Mouse (Mus musculus) midbrain, embryonic 11.5 days (tissue): ENCODE measurements around the gene Tjp2. TPM values are rescaled to one million over a fixed set of nuclear protein-coding genes. Genes with fewer than 3 reads are reported as not detected.

Source experiments
- ATAC-seq: fragments of 200-750 bp; cut with Nextera tagmentation; 2 replicates; pipeline ENCODE4 v1.8.0; 2017; ENCODE audit warnings: moderate TSS enrichment, moderate library complexity; ENCODE audit not compliant: low FRiP score
- DNase-seq: peaks from one replicate; pipeline ENCODE4 v3.0.0; 2015; ENCODE audit warnings: low spot score; ENCODE audit errors: missing footprints
- H3K27ac ChIP-seq: fragments of 300-500 bp; sonication (generic); 2 replicates; pipeline ENCODE4 v1.5.1; 2014; ENCODE audit warnings: low read depth, low read length
- H3K27me3 ChIP-seq: fragments of 300-500 bp; sonication (generic); 2 replicates; pipeline ENCODE4 v1.6.1; 2014; ENCODE audit warnings: mild to moderate bottlenecking, low read length, moderate library complexity, mixed read lengths; ENCODE audit not compliant: control insufficient read depth, insufficient read depth
- H3K36me3 ChIP-seq: fragments of 300-500 bp; sonication (generic); 2 replicates; pipeline ENCODE4 v1.6.1; 2014; ENCODE audit warnings: mild to moderate bottlenecking, low read length, moderate library complexity, mixed read lengths; ENCODE audit not compliant: control insufficient read depth, insufficient read depth
- H3K4me1 ChIP-seq: fragments of 300-500 bp; sonication (generic); 2 replicates; pipeline ENCODE4 v1.6.1; 2014; ENCODE audit warnings: low read length; ENCODE audit not compliant: control insufficient read depth, insufficient read depth
- H3K4me2 ChIP-seq: fragments of 300-500 bp; sonication (generic); 2 replicates; pipeline ENCODE4 v1.6.1; 2014; ENCODE audit warnings: mild to moderate bottlenecking, moderate library complexity
- H3K4me3 ChIP-seq: fragments of 300-500 bp; sonication (generic); 2 replicates; pipeline ENCODE4 v1.5.1; 2014; ENCODE audit warnings: low read depth, low read length
- H3K9ac ChIP-seq: fragments of 300-500 bp; sonication (generic); 2 replicates; pipeline ENCODE4 v1.6.1; 2014; ENCODE audit warnings: low read length
- H3K9me3 ChIP-seq: fragments of 300-500 bp; sonication (generic); 2 replicates; pipeline ENCODE4 v1.6.1; 2016; ENCODE audit warnings: low read length; ENCODE audit not compliant: control insufficient read depth
- WGBS: fragments of 180-500 bp; shearing (Covaris S2); extraction: QIAGEN DNeasy Blood & Tissue Kit; methylation state at CpG from one replicate; pipeline ENCODE4 v1.1.7; 2014; 5-methylcytosine and 5-hydroxymethylcytosine counted together
- polyA plus RNA-seq: library from polyadenylated mRNA; unstranded; fragments of >200 nt; fragmentation: Nextera tagmentation; extraction: Ambion mirVana; gene quantifications from 2 replicates; pipeline ENCODE4 v1.2.1, GENCODE M21; 2014

Tjp2 gene
- polyA plus RNA-seq, 1 experiment from 2014 or later, result 23.0 TPM

DNA sequence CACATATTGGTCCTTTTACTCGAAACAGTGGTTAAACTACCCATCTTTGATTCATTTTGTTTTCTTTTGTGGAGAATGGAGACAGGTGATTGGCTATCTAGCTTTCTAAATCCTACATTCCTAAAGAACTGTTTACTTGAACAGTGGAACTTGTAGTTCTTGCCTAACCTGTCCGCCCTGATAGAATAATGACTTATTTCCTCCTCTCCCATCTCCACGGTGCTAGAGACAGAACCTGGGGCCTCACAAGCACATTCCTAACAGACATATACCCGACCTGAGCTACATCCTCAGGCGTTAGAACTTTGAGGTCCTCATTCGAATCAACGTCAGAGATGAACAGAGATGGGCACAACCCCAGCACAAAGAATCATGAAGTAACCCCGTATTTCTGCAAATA lies 44.4 kb downstream of the Tjp2 start:
- Histone ChIP-seq H3K36me3 (no peaks in the 10 kb centered on the region), H3K9ac (no peak overlapping the region), H3K27ac (no peak overlapping the region), H3K27me3 (no peaks in the 10 kb centered on the region), H3K4me3 (no peak overlapping the region), H3K4me2 (no peak overlapping the region), H3K4me1 (no peaks in the 10 kb centered on the region), H3K9me3 (no peaks in the 10 kb centered on the region)
- no peak for DNase-seq
- WGBS, result 81% methylated on average over 8 of the region's 8 CpGs
- ATAC-seq, result no peak

DNA sequence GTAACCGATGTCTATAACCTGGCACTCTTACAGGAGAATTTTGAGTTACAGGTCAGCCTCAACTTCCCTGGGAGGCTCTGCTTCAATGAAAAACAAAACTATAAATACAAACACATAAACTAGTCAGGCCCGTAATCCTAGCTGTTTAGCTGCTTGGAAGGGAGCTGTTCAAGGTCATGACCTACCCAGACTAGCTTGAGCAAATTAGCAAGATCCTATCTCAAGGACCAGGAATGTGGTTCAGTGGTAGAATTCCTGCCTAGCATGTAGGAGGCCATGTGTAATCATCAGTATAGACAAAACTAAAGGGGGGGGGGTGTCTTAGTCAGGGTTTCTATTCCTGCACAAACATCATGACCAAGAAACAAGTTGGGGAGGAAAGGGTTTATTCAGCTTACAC lies 46.7 kb downstream of the Tjp2 start:
- ATAC-seq (no peak), DNase-seq (no peak)
- 85% methylated on average over 2 of the region's 2 CpGs for WGBS
- Histone ChIP-seq H3K4me1 (peaks cover 2% of the 10 kb centered on the region; the same call in 1 of the 2 replicates), H3K36me3 (no peaks in the 10 kb centered on the region), H3K4me3 (no peak overlapping the region), H3K27me3 (no peaks in the 10 kb centered on the region), H3K9ac (no peak overlapping the region), H3K27ac (no peak overlapping the region), H3K4me2 (no peak overlapping the region), H3K9me3 (no peaks in the 10 kb centered on the region)

DNA sequence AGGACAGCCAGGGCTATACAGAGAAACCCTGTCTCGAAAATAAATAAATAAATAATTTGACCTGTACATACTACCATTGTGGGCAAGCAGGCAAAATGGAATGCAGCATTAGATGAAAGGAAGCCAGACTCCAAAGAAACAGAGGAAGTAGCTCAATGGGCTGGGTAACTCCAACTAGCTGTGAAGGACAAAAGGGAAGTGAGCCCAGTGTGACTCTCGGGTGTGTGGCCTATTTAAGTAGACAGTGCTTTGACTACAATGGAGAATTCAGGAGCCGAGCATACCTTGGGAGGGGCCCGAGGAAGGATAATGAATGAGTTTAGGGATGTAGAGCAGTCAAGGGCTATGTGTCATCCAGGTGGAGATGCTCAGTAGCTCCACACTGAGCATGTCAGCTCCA lies 48.1 kb downstream of the Tjp2 start:
- WGBS, result 85% methylated on average over 4 of the region's 4 CpGs
- DNase-seq, result no peak
- ATAC-seq, result no peak

DNA sequence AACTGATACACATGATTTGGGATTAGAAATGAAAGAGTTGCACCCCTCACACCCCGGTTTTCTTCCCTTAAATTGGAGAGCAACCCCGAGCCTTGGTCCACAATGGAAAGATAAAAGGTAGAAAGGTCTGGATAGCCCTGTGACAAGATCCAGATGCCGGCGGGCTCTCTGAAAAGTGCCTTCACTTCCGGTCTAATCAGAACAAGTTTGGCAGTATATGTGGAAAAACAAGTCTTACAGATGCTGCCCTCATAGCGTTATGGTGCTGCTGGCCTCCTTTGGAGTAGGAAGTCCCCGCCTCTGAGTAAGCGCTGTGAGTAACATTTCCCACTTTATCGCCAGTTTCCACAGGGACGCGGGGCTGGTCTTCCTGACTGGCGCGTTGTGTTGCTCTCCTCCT lies 49.9 kb downstream of the Tjp2 start:
- peak overlapping the region; percentile 93 for H3K9ac ChIP-seq
- 10% methylated on average over 13 of the region's 13 CpGs for WGBS
- no peak for DNase-seq

More for the DNA sequence above, 48.1 kb downstream of the Tjp2 start:
- no peak overlapping the region for H3K4me3 ChIP-seq
- no peaks in the 10 kb centered on the region for H3K27me3 ChIP-seq
- no peaks in the 10 kb centered on the region for H3K36me3 ChIP-seq
- H3K9me3 ChIP-seq, result no peaks in the 10 kb centered on the region
- no peak overlapping the region for H3K27ac ChIP-seq
- H3K4me2 ChIP-seq, result no peak overlapping the region
- H3K9ac ChIP-seq, result no peak overlapping the region
- peaks cover 10% of the 10 kb centered on the region; the same call in 1 of the 2 replicates for H3K4me1 ChIP-seq

DNA sequence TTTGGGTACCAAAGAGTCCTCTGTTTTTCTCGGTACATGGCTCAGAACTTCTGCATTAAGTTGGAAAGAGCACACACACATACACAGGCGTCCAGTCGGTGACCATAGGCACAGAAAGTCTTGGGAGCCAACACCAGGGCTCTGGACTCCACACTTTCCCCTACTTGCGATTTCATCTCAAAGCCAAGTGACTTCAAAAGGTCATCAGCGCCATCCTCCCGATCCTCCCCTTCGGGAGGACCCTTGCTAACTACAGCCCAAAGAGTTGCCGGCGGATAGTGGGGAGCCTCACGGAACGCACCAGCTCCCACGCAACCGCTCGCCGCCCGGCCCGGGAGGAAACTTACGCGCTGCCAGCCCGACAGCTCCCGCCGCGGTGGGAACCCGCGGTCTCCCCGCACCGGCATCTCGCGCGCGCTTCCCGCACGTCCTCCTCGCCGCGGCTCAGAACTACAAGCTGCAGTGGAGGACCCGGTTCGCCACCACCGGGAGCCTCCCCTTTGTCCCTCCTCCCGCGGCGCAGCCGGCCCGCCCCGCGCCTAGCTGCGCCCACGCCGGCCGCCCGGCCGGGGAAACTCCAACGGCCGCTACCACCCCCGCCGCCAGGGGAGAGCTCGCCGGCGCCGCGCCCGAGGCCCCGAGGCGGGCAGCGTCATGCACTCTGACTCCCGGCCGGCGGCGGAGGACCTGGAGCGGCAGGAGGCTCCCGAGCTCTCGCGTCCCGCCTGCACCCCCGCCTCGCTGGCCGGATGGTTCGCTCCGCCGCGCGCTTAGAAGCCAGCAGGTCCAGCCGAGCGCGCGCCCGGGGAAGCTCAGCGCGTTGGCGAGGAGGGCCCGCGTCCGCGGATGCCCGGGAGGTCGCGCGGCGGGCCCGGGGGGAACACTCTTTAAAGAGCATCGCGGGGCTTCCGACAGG lies 51.0 kb downstream of the Tjp2 start:
- H3K4me2 ChIP-seq, result peak overlapping the region; percentile 80
- DNase-seq (peak; percentile 99), ATAC-seq (peak; percentile 94)
- peak overlapping the region; percentile 65; the same call in 1 of the 2 replicates for H3K27ac ChIP-seq
- H3K9me3 ChIP-seq, result no peaks in the 10 kb centered on the region
- H3K9ac ChIP-seq, result peak overlapping the region; percentile 93
- WGBS, result under 1% methylated on average over 90 of the region's 103 CpGs
- no peaks in the 10 kb centered on the region for H3K27me3 ChIP-seq
- peaks cover 10% of the 10 kb centered on the region; the same call in 1 of the 2 replicates for H3K4me1 ChIP-seq
- peak overlapping the region; percentile 79 for H3K4me3 ChIP-seq
- H3K36me3 ChIP-seq, result no peaks in the 10 kb centered on the region

More for the DNA sequence above, 49.9 kb downstream of the Tjp2 start:
- no peaks in the 10 kb centered on the region for H3K36me3 ChIP-seq
- H3K4me1 ChIP-seq, result peaks cover 10% of the 10 kb centered on the region; the same call in 1 of the 2 replicates
- peak overlapping the region; percentile 80 for H3K4me2 ChIP-seq
- no peak for ATAC-seq
- peak overlapping the region; percentile 79 for H3K4me3 ChIP-seq
- no peak overlapping the region for H3K27ac ChIP-seq
- H3K27me3 ChIP-seq, result no peaks in the 10 kb centered on the region
- H3K9me3 ChIP-seq, result no peaks in the 10 kb centered on the region

DNA sequence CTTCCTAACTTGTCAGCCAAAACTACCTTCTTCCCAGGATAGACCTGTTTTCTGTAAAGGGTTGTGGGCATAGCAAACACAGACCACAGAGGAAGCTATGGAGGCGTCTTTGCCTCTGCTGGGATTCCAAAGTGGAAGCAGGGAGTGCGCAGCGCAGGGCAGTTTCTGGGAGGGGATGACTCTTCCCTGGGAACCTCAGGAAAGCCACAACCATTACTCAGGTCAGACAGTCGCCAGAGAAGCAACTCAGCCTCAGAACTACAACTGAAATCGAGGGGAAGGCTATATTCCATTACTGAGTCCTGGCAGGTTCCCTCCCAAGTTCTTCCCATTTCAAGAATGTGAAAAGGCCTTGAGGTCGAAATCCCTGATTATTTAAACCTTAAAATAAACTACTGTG lies 51.8 kb downstream of the Tjp2 start:
- WGBS, result 22% methylated on average over 6 of the region's 6 CpGs
- Histone ChIP-seq H3K4me1 (peaks cover 10% of the 10 kb centered on the region; the same call in 1 of the 2 replicates), H3K4me3 (peak overlapping the region; percentile 79), H3K36me3 (no peaks in the 10 kb centered on the region), H3K4me2 (peak overlapping the region; percentile 80), H3K27me3 (no peaks in the 10 kb centered on the region), H3K27ac (no peak overlapping the region), H3K9me3 (no peaks in the 10 kb centered on the region), H3K9ac (peak overlapping the region; percentile 93)
- no peak for ATAC-seq
- DNase-seq, result peak; percentile 89

DNA sequence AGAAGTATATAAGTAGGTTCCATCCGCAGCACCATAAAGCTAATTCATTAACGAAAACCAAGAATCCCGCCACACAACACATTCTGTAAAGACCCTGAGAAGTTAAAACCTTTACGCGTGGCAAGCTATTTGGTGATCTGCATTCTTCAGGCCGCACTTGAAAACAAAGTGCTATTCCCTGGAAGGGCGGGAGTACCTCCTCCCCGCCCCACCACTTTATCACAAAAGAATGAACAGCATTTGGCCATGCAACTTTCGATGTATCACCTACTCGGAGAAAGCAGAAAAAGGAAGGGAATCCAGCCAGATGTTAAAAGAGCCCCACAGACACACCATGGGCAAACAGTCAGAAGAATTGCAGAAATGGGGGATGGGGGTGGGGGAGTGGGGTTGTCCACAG lies 56.3 kb downstream of the Tjp2 start:
- no peak overlapping the region for H3K4me3 ChIP-seq
- no peak overlapping the region for H3K27ac ChIP-seq
- H3K9ac ChIP-seq, result no peak overlapping the region
- peaks cover 15% of the 10 kb centered on the region; the same call in 1 of the 2 replicates for H3K4me1 ChIP-seq
- no peak overlapping the region for H3K4me2 ChIP-seq
- ATAC-seq (no peak), DNase-seq (no peak)
- H3K36me3 ChIP-seq, result no peaks in the 10 kb centered on the region
- H3K9me3 ChIP-seq, result no peaks in the 10 kb centered on the region
- 78% methylated on average over 10 of the region's 10 CpGs for WGBS
- no peaks in the 10 kb centered on the region for H3K27me3 ChIP-seq

DNA sequence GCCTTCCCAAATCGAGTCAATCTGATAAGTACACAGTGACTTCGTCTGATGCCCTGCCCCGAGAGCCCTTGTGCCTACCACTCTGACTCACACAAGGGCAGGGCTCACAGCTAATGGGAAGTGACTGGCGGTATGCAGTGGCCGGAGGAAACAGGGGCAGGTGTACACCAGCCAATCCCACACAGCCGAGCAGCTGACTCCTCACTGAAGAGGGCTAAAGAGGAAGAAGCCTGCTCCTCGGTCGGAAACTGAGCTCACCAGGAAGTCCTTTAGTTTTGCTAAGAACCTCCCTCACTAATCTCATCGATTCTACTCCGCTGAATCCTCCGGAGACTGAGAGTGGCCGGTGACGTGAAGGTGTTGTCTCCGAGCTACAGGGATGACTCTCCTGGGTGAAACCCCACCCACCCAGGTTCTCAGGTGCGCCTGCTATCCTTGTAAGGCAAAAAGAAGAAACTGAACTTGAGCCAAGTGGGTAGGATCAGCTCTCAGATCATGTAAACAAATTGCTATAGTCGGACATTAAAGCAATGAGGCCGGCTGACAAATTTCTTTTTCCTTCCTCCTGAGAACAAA lies 58.2 kb downstream of the Tjp2 start:
- no peak overlapping the region for H3K27ac ChIP-seq
- no peak for ATAC-seq
- peaks cover 8% of the 10 kb centered on the region; the same call in 1 of the 2 replicates for H3K4me1 ChIP-seq
- no peak overlapping the region for H3K9ac ChIP-seq
- H3K9me3 ChIP-seq, result no peaks in the 10 kb centered on the region
- peak overlapping the region; percentile 6; the same call in 1 of the 2 replicates for H3K4me2 ChIP-seq
- H3K4me3 ChIP-seq, result no peak overlapping the region
- DNase-seq, result no peak
- H3K36me3 ChIP-seq, result no peaks in the 10 kb centered on the region
- 13% methylated on average over 17 of the region's 17 CpGs for WGBS
- H3K27me3 ChIP-seq, result no peaks in the 10 kb centered on the region

DNA sequence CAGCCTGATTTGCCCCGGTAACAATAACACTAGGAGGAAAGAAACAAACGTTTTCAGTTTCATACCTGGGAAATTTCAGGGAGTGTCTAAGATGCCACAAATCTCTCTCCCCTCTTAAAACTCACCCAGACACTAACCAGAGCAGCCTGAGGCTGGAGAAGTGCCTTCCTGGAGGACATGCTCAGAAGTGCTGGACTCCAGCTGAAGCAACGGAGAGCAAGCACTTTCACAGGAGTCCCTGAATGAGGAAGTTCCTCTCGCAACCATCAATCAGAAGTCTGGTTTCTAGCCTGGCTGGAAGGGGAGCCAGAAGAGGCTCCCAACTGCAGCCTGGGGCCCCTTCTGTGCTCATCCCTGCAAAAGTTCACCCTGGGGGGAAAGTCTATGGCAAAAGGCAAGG lies 60.9 kb downstream of the Tjp2 start:
- 51% methylated on average over 4 of the region's 4 CpGs for WGBS
- no peak overlapping the region for H3K27ac ChIP-seq

More for the DNA sequence above, 60.9 kb downstream of the Tjp2 start:
- Histone ChIP-seq H3K4me3 (no peak overlapping the region), H3K9ac (no peak overlapping the region), H3K9me3 (no peaks in the 10 kb centered on the region), H3K4me1 (peaks cover 13% of the 10 kb centered on the region), H3K4me2 (no peak overlapping the region), H3K27me3 (no peaks in the 10 kb centered on the region), H3K36me3 (no peaks in the 10 kb centered on the region)
- no peak for ATAC-seq
- DNase-seq, result no peak
